Mouse (Mus musculus): ENCODE results near the gene Antxr1.

The Antxr1 gene

DNA sequence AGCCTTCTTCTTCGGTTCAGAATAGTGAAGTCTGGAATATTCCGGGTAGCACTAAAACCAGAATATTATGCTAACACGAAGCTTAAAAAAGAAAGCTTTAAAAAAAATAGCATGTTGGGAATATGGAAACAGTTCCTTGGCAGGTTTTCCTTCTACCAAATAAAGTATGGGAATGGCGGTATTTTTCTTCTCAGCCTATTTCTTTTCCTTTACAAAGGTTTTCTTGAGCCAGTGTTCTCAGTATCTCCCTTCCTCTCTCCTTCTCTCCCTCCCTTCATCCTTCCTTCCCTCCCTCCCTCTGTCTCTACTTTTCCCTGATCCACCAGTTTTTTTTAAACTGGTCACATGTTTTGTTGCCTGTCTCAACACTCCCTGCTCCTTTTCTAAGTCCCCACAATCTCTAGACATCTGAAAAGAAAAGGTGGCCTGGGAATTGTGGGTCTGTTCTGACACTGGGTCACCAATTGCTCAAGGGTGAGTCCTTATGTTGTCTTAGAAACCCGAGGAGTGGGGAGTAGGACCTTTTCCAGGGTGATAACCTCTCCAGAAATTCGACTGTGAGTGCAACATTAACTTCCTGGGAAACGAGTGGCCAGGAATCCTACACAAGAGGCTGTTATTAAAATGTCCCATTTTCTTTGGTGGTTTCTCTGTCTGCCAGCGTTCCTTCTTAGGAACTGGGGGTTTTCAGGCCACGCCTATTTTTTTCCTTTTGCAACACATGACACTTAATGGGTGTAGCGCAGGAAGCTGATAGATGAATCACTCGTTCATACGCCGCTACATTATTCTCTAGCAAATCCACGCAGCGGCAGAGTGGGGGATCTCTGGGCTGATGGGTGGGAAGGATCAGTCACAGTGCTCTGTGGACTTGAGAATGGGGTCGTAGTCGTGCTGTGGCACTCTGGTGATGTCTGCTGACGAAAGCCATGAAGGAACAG is 42.4 kb downstream of the Antxr1 start:
- no peak for DNase-seq (ENCODE audit: low read depth)

- no peak for DNase-seq (ENCODE audit: low read depth)
Observed at GRCm38 (mm10) chr6:87287251-87287650, 48.4 kb downstream of the Antxr1 start.

GRCm38 (mm10) chr6:87285365-87285749 is 50.3 kb downstream of the Antxr1 start:
- DNase-seq (ENCODE audit: low read depth): no peak

DNA sequence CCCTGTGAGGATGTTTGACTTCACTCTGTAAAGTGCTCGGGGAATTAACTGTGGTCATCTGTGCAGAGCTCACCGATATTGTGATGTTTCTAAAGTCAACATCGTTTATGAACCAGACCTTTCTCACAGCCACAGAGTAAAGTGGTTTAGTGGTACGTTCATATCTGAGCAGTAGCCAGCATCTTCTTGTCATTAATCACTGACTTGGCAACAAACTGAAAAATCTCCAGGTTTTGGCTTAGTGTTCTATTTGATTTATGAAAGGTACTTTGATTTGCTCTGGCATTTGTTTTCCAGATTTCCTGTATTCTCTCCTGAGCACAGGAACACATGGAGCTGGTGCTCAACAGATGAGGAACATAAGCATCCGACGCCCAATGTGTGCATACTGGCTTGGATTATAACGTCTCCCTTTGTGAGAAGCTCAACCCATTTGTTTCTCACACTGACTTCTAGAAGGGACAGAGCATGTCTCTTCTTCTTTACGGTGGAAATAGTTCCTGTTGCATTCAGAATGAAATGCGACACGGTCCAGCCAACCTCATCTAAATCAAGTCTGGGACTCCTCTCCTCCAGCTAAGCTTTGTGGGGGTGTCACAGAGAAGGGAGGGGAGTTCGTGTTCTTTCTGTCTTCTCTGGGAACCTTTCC is 50.8 kb downstream of the Antxr1 start:
- DNase-seq (ENCODE audit: low read depth): no peak

- no peak for DNase-seq (ENCODE audit: low read depth)
Observed at GRCm38 (mm10) chr6:87282346-87282781, 53.3 kb downstream of the Antxr1 start.

- peak; percentile 6 for DNase-seq (ENCODE audit: low read depth)
Observed at GRCm38 (mm10) chr6:87281771-87282170, 53.9 kb downstream of the Antxr1 start.

DNA sequence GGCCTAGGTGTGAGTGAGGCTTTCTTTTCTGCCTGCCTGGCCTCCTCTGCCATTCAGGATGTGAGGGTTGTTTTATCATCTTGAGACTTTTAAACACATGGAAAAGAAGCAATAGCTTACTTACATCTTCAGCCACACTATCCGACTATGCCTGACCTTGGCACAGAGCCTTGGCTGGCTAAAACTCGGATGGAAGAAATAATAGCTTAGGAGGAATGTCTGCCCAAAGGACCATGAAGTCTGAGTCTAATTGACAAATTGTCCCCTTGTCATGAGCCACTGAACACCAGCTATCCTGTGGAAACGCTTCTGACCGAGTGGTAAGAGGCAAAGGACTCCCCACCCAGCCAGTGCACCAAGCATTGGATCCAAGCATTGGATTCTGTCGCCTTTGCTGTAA is 57.5 kb downstream of the Antxr1 start:
- no peak for DNase-seq (ENCODE audit: low read depth)

DNA sequence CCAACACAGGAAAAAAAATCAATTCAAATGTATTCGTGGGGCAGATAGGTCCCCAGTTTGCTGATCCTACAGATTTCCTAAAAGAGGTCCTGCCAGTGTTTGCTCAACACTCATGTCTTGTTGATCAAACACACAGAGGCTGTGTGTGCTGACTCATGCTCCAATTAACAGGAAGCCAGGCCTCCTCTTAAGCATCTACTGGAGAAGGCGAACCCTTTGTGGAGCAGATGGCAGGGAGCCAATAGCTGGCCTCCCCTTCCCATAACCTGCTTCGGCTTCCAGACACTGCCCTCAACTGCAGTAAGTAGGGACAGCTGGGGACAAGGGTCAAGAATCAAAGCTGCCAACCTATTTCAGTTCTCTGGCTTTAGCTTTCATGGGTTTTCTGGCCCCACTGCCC is 58.1 kb downstream of the Antxr1 start:
- no peak for DNase-seq (ENCODE audit: low read depth)

DNA sequence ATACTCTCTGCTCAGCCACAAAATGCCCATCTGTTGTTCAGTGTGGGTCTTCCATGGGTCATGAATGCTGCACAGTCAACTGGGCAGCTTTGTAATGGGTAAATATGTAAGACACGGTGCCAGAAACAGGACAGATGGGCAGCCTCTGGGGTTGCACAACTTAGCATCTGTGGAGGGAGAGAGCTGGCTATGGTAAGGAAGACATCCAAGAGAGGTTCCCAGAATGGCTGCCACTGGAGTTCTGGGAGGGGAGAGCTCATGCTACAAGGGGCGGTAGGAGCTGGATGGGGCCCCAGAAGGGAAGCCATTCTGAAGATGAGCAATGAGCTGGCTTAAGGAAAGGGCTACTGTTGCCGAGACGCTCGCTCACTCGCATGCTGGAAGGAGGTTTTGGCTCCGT is 58.7 kb downstream of the Antxr1 start:
- DNase-seq (ENCODE audit: low read depth): no peak

- peak; percentile 23 for DNase-seq (ENCODE audit: low read depth)
Observed at GRCm38 (mm10) chr6:87274779-87275178, 60.8 kb downstream of the Antxr1 start.

DNA sequence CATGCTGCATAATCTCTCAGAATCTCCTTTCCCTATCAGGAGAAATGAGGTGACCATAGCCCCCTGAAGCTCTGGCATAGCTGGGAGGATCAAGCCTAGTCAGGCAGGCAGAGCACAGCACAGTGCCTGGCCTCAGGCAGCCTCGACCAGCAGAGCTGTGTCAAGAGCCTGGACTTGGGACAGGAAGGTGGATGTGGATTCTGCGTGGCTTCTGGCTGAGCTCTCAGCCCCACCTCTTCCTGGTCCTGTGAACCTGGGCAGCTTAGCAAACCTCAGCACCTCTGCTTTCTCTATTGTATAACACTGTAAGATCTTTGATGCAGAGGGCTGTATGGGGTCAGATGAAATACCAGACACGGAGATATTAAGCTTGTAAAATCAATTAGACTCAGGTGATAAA is 61.8 kb downstream of the Antxr1 start:
- DNase-seq (ENCODE audit: low read depth): no peak

DNA sequence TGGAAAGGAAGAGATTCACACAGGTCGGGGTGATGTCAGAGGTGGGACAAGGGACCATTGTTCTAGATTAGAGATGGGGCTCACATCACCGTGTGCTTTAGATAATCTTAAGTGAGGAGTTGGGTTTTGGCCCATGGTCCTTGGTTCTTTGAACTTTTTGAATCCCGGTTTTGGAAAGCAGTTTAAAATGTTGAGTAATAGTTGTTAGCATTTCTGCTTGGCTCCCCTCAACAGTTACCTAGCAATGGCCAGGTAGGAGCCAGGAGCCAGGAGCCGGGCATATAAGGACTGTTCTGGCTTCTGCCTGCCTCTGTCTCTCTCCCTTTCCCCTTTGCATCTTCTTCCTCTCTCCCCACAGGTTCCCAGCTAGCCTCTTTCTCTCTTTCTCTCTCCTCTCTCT is 62.5 kb downstream of the Antxr1 start:
- no peak for DNase-seq (ENCODE audit: low read depth)

- no peak for DNase-seq (ENCODE audit: low read depth)
Observed at GRCm38 (mm10) chr6:87272202-87272601, 63.4 kb downstream of the Antxr1 start.

DNA sequence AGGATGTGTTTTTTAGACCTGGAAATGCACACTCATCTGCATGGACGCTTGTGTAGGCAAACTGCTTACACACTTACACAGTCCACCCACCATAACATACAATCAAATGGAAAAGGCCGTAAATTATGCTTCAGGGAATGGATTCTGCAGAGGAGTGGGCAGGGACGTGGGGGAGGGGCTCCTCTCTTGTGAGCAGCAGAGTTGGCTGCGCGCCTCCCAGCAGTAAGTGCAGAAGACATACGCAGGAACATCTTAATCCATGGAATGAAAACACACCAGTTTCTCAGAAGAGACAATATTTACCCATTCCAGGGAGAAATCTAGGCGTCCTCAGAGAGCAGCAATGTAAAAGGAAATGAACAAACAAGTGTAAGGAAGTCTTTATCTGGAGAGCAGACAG is 65.2 kb downstream of the Antxr1 start:
- no peak for DNase-seq (ENCODE audit: low read depth)

DNA sequence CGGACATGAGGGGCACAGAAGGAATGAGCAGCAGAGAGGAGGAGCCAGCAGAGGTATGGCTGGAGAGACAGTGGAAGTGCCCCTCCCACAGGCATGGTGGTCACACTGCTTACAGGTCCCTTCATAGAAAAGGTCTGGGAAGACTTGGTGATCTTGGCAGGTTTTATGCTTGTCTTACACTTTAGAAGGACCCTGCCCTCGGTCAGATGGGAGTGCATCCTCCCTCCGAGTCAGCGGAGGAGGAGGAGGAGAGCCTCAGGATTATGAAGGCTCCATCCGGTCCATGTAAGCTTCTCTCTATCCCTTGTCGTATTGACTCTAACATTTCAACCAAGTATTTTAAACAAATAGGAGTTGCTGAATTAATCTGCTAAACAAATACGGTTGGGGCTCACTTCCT is 65.7 kb downstream of the Antxr1 start:
- DNase-seq (ENCODE audit: low read depth): no peak

DNA sequence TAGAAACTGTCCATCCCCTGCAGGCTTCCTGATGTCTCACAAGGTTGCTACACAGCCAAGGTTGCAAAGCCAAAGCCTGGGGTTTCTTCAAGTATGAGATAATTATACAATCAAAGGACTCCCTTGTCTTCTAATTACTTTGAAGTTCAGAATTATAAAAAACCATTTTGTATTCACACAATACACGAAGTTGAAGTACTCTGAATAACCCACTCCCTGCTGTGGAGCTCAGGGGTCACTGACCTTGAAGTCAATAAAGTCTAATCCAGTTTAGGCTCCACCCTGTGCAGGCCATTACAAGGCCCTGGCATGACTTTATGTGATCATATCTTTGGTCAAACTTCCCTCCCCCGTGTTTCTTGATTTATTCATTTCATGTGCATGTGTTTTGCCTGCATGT is 73.0 kb downstream of the Antxr1 start:
- DNase-seq (ENCODE audit: low read depth): no peak

GRCm38 (mm10) chr6:87258976-87259375 is 76.6 kb downstream of the Antxr1 start:
- no peak for DNase-seq (ENCODE audit: low read depth)

GRCm38 (mm10) chr6:87257981-87258775 is 77.4 kb downstream of the Antxr1 start:
- no peak for DNase-seq (ENCODE audit: low read depth)

GRCm38 (mm10) chr6:87257471-87257870 is 78.2 kb downstream of the Antxr1 start:
- no peak for DNase-seq (ENCODE audit: low read depth)

- peak; percentile 5 for DNase-seq (ENCODE audit: low read depth)
Observed at GRCm38 (mm10) chr6:87255668-87256067, 80.0 kb downstream of the Antxr1 start.

- no peak for DNase-seq (ENCODE audit: low read depth)
Observed at GRCm38 (mm10) chr6:87254756-87255155, 80.9 kb downstream of the Antxr1 start.

DNA sequence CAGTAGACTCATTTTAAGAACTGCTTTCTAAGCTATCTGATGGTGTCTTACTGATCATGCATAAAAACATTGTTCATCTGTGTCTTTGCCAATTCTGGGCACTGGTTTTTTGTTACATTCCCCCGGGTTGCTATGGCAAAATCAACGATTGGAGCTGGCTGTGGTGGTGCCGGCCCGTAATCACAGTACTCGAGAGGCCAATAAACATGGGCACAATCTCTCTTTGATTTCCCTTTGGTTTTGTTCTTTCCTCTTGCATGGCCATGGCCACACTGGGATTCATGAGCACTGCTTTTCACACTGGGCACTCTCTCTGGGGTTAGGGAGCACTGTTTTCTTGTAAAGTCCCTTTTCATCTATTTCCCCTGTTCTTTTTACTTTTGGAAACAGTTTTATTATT is 83.9 kb downstream of the Antxr1 start:
- DNase-seq (ENCODE audit: low read depth): no peak

GRCm38 (mm10) chr6:87250701-87251100 is 84.9 kb downstream of the Antxr1 start:
- no peak for DNase-seq (ENCODE audit: low read depth)
